Mouse (Mus musculus): Measurements from ENCODE around the gene Phb2.

Phb2 gene

GRCm38 (mm10) chr6:124722876-124723473 is 10.8 kb downstream of the Phb2 start:
- no peak for DNase-seq (ENCODE audit: low spot score)

DNA sequence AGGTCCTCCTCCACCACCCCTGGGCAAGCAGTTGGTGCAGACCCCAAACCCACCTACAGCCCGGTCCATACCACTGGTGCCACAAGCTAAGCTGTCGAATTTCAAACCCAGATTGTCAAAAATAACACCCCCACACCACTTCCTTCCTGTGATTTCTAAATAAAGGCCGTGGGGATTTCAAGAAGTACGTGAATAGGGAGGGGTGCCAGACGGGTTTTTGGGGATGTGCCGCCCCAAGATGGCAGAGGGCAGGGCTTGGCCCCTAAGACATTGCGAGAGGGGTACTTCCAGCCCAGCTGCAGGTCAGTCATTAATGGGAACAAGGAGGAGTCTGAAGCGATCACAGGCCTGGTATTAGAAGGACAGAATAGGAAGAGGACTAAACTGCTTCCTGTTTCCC is 11.4 kb downstream of the Phb2 start:
- no peak for DNase-seq (ENCODE audit: low spot score)

- DNase-seq (ENCODE audit: low spot score), result no peak
These were observed 12.3 kb downstream of the Phb2 start for GRCm38 (mm10) chr6:124724472-124724871.

GRCm38 (mm10) chr6:124728621-124729020 is 16.5 kb downstream of the Phb2 start:
- no peak for DNase-seq (ENCODE audit: low spot score)

DNA sequence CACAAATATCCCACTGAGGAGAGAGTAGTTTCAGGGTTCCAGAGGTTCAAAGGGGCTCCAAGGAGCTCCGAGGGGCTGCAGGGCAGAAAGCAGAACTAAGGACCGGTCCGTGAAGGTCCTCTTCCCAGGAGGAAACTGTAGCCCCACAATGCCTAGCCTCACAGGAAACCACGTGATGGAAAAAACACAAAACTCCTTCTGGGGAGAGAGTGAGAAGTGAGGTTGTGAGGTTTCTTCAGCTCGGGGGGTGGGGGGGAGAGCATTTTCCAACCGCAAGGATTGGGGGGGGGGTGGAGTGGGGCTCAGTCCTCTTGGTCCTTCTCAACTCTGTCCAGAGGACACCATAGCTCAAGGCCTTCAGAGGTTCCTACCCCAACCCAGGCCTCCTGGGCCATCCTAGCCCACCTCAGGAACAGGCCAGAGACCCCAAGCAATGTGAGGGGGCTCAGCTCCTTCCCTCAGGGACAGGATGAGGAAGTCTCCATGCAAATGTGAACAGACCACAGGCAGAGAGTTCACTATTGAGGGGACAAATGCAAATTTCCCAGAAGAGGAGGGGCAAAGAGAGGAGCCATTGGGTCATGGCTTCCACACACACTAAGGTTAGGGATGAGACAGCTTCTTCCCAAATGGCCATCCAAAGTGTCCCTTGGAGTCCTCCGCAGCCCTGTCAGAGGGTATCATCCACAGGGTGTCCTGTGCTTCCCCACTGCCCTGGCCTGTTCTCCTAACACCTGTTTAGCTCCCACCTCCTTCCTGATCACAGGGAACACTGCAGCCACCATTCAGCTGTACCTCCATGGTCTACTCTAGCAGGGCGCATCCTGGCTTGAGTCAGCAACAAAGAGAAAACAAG is 17.9 kb downstream of the Phb2 start:
- DNase-seq (ENCODE audit: low spot score), result no peak

GRCm38 (mm10) chr6:124731038-124731437 is 18.9 kb downstream of the Phb2 start:
- DNase-seq (ENCODE audit: low spot score), result no peak

GRCm38 (mm10) chr6:124732476-124733370 is 20.6 kb downstream of the Phb2 start:
- no peak for DNase-seq (ENCODE audit: low spot score)

GRCm38 (mm10) chr6:124734417-124734816 is 22.3 kb downstream of the Phb2 start:
- no peak for DNase-seq (ENCODE audit: low spot score)

DNA sequence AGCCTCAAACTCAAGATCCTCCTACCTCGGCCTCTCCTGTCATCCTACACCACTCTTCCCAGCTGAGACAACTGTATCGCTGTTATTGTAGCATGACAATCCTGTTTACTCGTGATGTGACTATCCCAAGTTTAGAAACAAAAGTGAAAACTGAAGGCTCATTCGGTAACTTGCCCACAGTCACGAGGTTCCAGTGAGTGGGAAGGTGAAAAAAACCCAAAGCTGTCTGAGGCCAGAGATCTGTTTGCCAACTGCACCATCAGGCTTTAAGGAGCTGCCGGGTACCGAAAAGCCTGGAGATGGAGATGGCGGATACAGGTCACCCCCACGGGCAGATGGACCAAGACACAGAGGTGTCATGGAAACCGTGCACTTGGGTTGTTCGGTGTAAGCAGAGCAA is 24.9 kb downstream of the Phb2 start:
- DNase-seq (ENCODE audit: low spot score), result no peak

GRCm38 (mm10) chr6:124738511-124739023 is 26.4 kb downstream of the Phb2 start, which contains the start of gene Ptpn6:
Gene Ptpn6 (minus strand): TSS chr6:124738714.
- DNase-seq (ENCODE audit: low spot score), result peak; percentile 53

GRCm38 (mm10) chr6:124739231-124739796 is 27.2 kb downstream of the Phb2 start:
- no peak for DNase-seq (ENCODE audit: low spot score)

DNA sequence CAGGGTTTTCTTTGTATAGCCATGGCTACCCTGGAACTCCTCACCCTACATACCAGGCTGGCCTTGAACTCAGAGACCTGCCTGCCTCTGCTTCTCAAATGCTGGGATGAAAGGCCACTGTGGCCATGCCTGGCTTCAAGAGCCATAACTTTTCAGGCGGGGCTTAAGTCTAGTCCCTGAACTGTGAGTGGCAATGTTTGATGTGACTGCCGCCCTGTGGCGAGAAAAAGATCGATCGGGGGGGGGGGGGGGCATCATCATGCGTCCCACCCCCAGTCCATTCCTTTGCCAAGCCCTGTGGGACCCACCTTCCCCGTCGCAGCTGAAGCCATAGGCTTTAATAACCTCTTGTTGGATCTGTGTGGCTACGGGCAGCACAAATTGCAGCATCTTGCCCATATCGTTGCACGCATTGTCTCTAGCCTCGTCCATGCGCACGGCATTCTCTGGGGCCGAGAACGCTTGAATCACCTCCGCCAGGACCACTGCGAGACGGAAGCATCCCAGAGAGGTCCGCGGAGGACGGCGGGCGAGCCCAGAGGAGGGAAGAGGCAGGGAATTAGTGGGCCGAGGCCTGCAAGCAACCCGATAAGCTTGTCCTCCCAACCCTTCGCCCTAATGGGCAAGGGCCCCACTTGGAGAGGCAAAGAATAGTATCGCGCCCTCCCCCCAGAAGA is 28.2 kb downstream of the Phb2 start:
- no peak for DNase-seq (ENCODE audit: low spot score)

- peak; percentile 83 for DNase-seq (ENCODE audit: low spot score)
These were observed 29.0 kb downstream of the Phb2 start, which contains the start of gene Grcc10 for GRCm38 (mm10) chr6:124740888-124741761. Gene Grcc10 (minus strand): TSS chr6:124741374.

DNA sequence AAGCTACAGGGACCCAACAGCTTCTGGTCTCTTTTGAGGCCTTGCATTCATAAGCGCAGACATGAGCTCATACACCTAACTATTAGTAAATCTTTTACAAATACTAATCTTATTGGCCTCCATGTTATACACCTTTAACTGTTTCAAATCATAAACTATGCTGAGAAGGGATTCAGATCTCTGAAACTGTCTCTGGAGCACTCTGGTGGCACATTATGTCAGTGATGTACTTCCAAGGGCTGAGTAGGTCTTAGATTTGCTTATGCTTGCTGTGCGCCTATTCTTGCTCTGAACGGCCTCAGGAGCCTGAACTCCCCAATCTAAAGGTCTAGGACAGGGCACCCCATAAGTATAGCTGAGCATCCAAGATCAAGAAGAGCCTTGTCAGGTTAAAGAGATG is 29.7 kb downstream of the Phb2 start:
- DNase-seq (ENCODE audit: low spot score), result no peak

GRCm38 (mm10) chr6:124742839-124743514 is 30.8 kb downstream of the Phb2 start:
- DNase-seq (ENCODE audit: low spot score), result no peak

DNA sequence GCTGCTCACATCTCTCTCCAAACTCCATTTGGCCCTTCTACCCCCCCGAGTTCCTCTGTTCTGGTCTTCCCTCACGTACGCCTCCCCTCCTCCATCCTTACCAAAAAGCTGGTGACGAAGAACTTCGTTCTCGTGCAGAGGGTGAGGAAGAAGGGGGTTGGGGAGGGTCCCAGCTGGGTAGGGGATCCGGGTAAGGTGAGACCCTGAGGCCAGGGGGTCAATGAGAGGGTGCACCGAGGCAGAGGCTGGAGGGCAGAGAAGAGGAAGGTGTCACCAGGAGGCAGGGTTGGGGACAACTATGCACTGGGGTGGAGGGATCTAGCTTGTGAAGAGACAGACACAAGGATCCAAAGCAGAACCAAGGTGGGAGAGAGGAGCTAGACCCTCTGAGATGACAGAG is 31.5 kb downstream of the Phb2 start:
- no peak for DNase-seq (ENCODE audit: low spot score)

- DNase-seq (ENCODE audit: low spot score), result no peak
These were observed 32.7 kb downstream of the Phb2 start for GRCm38 (mm10) chr6:124744755-124745321.

DNA sequence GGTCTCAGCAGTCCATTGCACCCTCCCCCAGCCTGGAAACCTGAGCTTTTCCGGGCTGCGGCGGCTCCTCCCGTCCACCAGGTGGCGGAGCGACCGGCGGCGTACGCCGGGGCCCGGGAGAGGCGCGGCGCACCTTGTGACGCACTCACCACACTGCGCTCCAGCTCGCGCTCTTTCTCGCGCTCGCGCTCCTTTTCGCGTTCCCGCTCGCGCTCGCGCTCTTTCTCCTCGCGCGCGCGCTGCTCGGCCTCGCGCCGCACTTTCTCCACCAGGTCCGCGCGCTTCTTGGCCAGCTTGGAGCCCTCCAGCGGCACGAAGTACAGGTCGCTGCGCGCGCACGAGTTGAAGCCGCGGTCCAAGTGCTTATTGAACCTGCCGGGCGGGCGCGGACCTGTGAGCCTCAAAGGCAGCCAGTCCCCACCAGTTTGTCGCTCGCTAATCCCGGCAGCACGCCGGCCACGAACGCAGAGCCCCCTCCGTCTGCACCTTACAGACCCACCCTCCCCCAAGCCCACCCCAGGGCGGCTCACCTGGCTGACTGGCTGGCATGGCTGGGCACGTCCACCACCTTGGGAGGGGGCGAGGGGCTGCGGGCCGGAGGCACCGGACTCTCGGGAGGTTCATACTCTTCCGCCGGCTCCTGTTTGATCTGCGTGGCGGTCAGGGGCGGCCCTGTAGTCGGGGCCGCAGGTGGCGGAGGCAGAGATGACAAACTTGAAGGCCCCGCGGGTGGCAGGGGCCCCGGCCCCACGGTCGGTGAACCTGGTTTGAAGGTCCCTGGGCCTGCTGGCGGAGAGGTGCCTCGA is 33.6 kb downstream of the Phb2 start:
- peak; percentile 88 for DNase-seq (ENCODE audit: low spot score)

GRCm38 (mm10) chr6:124746296-124746605 is 34.1 kb downstream of the Phb2 start:
- DNase-seq (ENCODE audit: low spot score), result no peak

Measured in urinary bladder, postnatal 25 days (tissue).